Mouse (Mus musculus) hindbrain, postnatal 0 days (tissue): ENCODE results near the gene Mphosph9. TPM values are rescaled to one million over a fixed set of nuclear protein-coding genes. Genes with fewer than 3 reads are reported as not detected.
A peak's percentile ranks its signal among the peaks of the same experiment; 100 is the strongest.

Source experiments
- ATAC-seq: fragments of 200-750 bp; cut with Nextera tagmentation; 2 replicates; pipeline ENCODE4 v1.8.0; 2017; ENCODE audit warnings: mild to moderate bottlenecking, moderate TSS enrichment, moderate library complexity
- DNase-seq: peaks from one replicate; pipeline ENCODE4 v3.0.0-alpha.2; 2015; ENCODE audit warnings: low spot score
- H3K27ac ChIP-seq: fragments of 300-500 bp; sonication (generic); 2 replicates; pipeline ENCODE4 v1.5.1; 2014; ENCODE audit warnings: mild to moderate bottlenecking
- H3K27me3 ChIP-seq: fragments of 300-500 bp; sonication (generic); 2 replicates; pipeline ENCODE4 v1.6.1; 2014; ENCODE audit warnings: low read length, mixed read lengths; ENCODE audit not compliant: insufficient read depth
- H3K36me3 ChIP-seq: fragments of 300-500 bp; sonication (generic); 2 replicates; pipeline ENCODE4 v1.6.1; 2014; ENCODE audit warnings: low read length, mixed read lengths; ENCODE audit not compliant: insufficient read depth
- H3K4me1 ChIP-seq: fragments of 300-500 bp; sonication (generic); 2 replicates; pipeline ENCODE4 v1.6.1; 2014; ENCODE audit warnings: antibody characterized with exemption, low read length, mixed read lengths; ENCODE audit not compliant: insufficient read depth
- H3K4me2 ChIP-seq: fragments of 300-500 bp; sonication (generic); 2 replicates; pipeline ENCODE4 v1.6.1; 2014; ENCODE audit warnings: low read depth, mild to moderate bottlenecking, low read length, moderate library complexity, mixed read lengths
- H3K4me3 ChIP-seq: fragments of 300-500 bp; sonication (generic); 2 replicates; pipeline ENCODE4 v1.5.1; 2014; ENCODE audit warnings: low read length
- H3K9ac ChIP-seq: fragments of 300-500 bp; sonication (generic); replicated peaks from 2 replicates; pipeline ENCODE4 v1.6.1; 2014; ENCODE audit warnings: mild to moderate bottlenecking, low read length, moderate library complexity, mixed read lengths
- H3K9me3 ChIP-seq: fragments of 300-500 bp; sonication (generic); 2 replicates; pipeline ENCODE4 v1.6.1; 2016; ENCODE audit warnings: low read length, mixed read lengths
- CTCF ChIP-seq: IDR thresholded peaks from 2 replicates; pipeline ENCODE4 v1.5.1; 2016; ENCODE audit warnings: antibody characterized with exemption, control low read depth, low read depth
- WGBS: fragments of 180-500 bp; shearing (Covaris S2); extraction: QIAGEN DNeasy Blood & Tissue Kit; methylation state at CpG from one replicate; pipeline ENCODE4 v1.1.7; 2014; 5-methylcytosine and 5-hydroxymethylcytosine counted together
- polyA plus RNA-seq: library from polyadenylated mRNA; unstranded; fragments of >200 nt; fragmentation: Nextera tagmentation; extraction: Ambion mirVana; gene quantifications from 2 replicates; pipeline ENCODE4 v1.2.1, GENCODE M21; 2015
- total RNA-seq: library from RNA; depleted of rRNA; stranded (reverse); fragments of >200 nt; gene quantifications from 2 replicates; pipeline ENCODE4 v1.2.3, GENCODE M21; 2014

Gene Mphosph9
- total and polyA plus RNA-seq, 2 experiments from 2014 or later: 9.2 to 20.7 TPM

DNA sequence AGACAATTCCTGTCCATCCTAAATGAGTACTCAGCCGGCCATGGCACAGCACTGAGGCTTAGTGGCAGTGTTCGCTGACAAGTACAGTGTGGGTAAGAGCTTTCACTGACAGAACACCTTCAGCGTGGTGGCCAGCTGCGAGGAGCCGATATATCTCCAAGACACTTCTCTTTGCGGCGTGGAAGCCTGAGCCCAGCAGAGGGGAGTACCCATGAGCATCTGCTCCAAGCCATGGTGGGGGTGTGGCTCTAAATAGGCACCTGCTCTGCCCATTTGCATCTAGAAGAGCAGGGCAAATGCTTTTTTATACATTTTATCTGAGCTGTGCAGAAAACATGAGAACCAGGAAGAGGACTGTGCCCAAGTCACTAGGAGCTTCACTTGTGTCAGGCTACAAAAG is 101.9 kb downstream of the Mphosph9 start:
- Histone ChIP-seq H3K27ac (no peak overlapping the region), H3K9ac (no peak overlapping the region), H3K4me1 (peaks cover 13% of the 10 kb centered on the region), H3K36me3 (no peaks in the 10 kb centered on the region), H3K27me3 (no peaks in the 10 kb centered on the region), H3K4me2 (no peak overlapping the region), H3K9me3 (no peaks in the 10 kb centered on the region), H3K4me3 (no peak overlapping the region)
- ATAC-seq (no peak), DNase-seq (no peak)
- no peak for TF ChIP-seq CTCF
- 91% methylated on average over 7 of the region's 7 CpGs for WGBS

DNA sequence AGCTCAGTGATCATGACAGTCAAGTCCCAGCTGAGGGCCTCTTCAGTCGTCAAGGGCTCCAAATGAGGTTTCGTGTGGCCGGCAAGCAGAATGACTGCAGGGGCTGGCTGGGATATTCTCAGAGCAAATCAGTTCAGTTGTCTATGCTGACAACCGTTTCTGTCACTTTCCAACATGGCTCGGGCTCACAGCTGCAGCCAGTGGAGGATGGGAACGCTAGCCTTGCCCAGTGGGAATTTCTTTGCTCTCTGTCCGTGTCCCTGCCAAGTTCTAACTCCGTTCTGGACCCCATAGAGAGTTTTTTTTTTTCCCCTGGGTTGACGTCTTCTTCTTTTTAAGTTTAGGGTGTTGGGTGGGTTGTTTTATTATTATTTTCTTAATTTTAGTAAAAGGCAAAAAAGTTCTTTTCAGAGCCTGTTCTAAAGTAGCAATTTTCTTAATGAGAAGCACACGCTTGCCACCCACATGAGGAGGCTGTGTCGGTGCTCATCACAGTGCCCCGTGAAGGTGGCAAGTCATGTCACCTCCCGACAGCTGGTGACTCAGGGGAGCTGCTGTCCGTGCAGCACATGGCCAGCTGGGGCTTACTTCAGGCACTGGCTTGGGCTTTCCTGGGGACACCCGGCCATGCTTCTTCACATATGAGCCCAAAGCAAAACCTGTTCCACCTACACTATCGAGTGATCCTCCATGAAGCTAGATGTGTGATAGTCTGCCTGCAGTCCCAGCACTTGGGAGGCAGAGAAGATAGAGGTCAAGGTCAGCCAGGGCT is 103.3 kb downstream of the Mphosph9 start:
- Histone ChIP-seq H3K4me2 (no peak overlapping the region), H3K9ac (no peak overlapping the region), H3K36me3 (no peaks in the 10 kb centered on the region), H3K4me3 (no peak overlapping the region), H3K4me1 (peaks cover 20% of the 10 kb centered on the region), H3K9me3 (no peaks in the 10 kb centered on the region), H3K27ac (no peak overlapping the region), H3K27me3 (no peaks in the 10 kb centered on the region)
- DNase-seq (peak; percentile 44), ATAC-seq (no peak)
- 46% methylated on average over 16 of the region's 16 CpGs for WGBS
- TF ChIP-seq CTCF: no peak

DNA sequence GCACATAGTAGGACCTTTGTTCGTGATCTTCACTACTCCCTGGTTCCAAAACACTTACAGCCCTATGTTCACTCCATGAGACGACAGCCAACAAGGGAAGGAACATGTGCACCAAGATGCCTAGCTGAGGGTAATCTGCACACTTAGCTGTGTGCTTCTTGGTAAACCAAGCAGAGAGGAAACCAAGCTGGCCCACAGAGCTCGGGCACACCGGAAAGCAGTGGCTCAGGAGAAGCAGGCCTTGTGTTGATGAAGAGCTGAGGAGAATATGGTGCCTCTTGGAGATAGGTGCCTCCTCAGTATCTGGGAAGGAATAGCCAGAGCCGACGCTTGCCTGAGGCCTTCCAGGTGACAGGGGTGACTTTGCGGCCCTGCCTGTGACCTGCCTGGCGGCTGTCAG is 104.2 kb downstream of the Mphosph9 start:
- H3K9ac ChIP-seq: no peak overlapping the region
- H3K9me3 ChIP-seq: no peaks in the 10 kb centered on the region
- H3K27me3 ChIP-seq: no peaks in the 10 kb centered on the region
- peaks cover 25% of the 10 kb centered on the region for H3K4me1 ChIP-seq
- 91% methylated on average over 8 of the region's 8 CpGs for WGBS
- TF ChIP-seq CTCF: no peak
- DNase-seq (no peak), ATAC-seq (no peak)
- no peak overlapping the region for H3K27ac ChIP-seq
- H3K4me3 ChIP-seq: no peak overlapping the region
- H3K4me2 ChIP-seq: no peak overlapping the region
- H3K36me3 ChIP-seq: no peaks in the 10 kb centered on the region

DNA sequence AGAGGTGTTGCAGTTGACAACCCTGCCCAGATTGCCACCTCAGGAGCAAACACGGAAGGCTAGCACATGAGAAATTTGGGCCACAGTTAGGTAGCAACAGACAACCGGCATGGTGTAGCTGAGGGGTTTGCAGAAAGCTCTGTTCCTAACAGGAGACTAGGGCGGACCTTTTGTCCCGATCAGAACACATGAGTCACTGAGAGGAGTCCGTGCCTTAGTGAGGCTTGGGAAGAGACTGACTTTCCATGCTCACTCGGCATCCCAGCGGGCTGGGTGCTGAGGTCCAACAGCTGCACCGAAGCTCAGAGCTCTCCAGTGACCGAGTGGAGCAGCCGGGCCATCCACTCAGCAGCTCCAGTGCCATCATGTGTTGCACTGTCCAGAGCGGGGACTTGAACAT is 105.1 kb downstream of the Mphosph9 start:
- DNase-seq (no peak), ATAC-seq (no peak)
- WGBS: 94% methylated on average over 11 of the region's 11 CpGs
- H3K4me2 ChIP-seq: no peak overlapping the region
- H3K4me1 ChIP-seq: peaks cover 23% of the 10 kb centered on the region
- no peaks in the 10 kb centered on the region for H3K27me3 ChIP-seq
- H3K36me3 ChIP-seq: no peaks in the 10 kb centered on the region
- H3K4me3 ChIP-seq: no peak overlapping the region
- H3K9me3 ChIP-seq: no peaks in the 10 kb centered on the region
- H3K9ac ChIP-seq: no peak overlapping the region; the same call in 1 of the 2 replicates
- no peak for TF ChIP-seq CTCF
- no peak overlapping the region for H3K27ac ChIP-seq

DNA sequence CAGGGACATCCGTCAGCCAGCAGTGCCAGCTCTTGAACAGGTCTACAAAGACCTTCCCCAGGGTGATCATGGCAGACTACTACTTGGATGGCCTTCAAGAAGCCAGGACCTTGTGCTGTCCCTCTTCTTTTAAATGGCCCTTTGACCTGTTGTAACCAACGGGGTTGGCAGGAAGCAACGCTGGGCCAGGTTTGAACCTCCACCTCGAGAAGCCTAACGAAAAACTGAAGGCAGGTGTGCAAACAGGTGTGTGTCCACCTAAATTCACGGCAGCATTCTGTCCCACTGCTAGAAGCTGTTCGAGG is 106.1 kb downstream of the Mphosph9 start:
- H3K4me2 ChIP-seq: no peak overlapping the region
- H3K9me3 ChIP-seq: no peaks in the 10 kb centered on the region
- DNase-seq (no peak), ATAC-seq (no peak)
- WGBS: 72% methylated on average over 7 of the region's 7 CpGs
- no peaks in the 10 kb centered on the region for H3K36me3 ChIP-seq
- H3K9ac ChIP-seq: no peak overlapping the region
- no peaks in the 10 kb centered on the region for H3K27me3 ChIP-seq
- TF ChIP-seq CTCF: no peak
- peaks cover 22% of the 10 kb centered on the region for H3K4me1 ChIP-seq
- H3K4me3 ChIP-seq: no peak overlapping the region
- H3K27ac ChIP-seq: no peak overlapping the region

DNA sequence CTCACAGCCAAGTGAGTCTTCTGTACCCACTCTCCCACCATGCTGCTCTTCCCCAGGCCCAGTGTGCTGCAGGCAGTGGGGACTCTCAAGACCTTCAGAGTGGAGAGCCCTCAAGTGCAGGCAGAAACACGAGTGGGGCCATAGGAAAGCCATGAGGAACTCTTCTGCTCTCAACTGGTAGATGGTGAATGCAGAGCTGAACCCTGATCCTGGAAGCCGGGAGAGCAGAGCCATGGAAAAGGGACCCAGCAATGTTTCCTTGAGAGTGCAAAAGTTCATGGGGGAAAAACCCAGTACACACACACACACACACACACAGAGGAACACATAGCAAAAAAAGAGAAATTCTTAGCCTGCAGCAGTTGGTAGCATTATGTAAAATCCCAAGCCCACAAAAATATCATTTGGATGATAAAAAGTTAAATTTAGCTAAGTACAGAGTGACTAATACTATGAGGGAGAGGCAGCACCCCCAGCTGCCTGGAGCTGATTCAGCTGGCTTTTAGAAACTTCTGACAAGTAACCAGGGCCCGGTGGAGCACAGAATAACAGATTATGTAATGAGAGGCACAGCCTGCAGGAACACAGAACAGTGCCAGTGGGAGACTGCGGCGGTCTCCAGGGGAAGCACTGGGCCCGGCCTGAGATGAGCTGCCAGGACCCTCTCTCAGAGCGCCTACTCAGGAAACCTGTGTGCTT is 106.6 kb downstream of the Mphosph9 start:
- Histone ChIP-seq H3K9ac (no peak overlapping the region), H3K27me3 (no peaks in the 10 kb centered on the region), H3K27ac (no peak overlapping the region), H3K4me3 (no peak overlapping the region), H3K4me2 (no peak overlapping the region), H3K36me3 (no peaks in the 10 kb centered on the region), H3K4me1 (peaks cover 22% of the 10 kb centered on the region), H3K9me3 (no peaks in the 10 kb centered on the region)
- peak; percentile 11; the same call in 1 of the 2 replicates for TF ChIP-seq CTCF
- ATAC-seq (peak; percentile 79; the same call in 1 of the 2 replicates), DNase-seq (peak; percentile 69)
- 38% methylated on average over 7 of the region's 7 CpGs for WGBS

DNA sequence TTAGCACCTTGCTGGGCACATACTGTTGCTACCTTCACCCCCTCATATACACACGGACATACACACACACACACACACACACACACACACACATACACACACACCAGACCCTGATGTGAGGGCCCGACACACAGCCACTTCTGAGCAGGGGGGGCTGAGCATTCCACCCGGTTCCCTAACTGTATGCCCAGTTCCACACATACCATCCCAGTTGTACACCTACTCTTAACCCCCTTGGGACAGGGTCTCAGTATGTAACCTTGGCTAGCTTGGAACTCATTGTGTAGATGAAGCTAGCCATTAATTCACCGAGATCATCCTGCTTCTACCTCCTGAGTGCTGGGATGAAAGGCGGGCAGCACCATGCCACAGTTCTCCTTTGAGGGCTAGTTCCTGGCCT is 107.2 kb downstream of the Mphosph9 start:
- WGBS: 90% methylated on average over 5 of the region's 5 CpGs
- no peak for DNase-seq
- Histone ChIP-seq H3K4me2 (no peak overlapping the region), H3K27me3 (no peaks in the 10 kb centered on the region), H3K9ac (no peak overlapping the region), H3K27ac (no peak overlapping the region), H3K4me1 (peaks cover 22% of the 10 kb centered on the region), H3K36me3 (no peaks in the 10 kb centered on the region), H3K4me3 (no peak overlapping the region), H3K9me3 (no peaks in the 10 kb centered on the region)
- no peak for TF ChIP-seq CTCF
- no peak for ATAC-seq
